ENCODE assay signal across 8 mouse cellular contexts in genomic region chr16:91352084-91352562, GRCm38 (mm10). TPM values are rescaled to one million over a fixed set of nuclear protein-coding genes. Genes with fewer than 3 reads are reported as not detected.
DNase-seq lines count a peak whose midpoint lies in the region; ATAC-seq and TF ChIP-seq lines count a peak whose summit lies in the region.

No protein-coding gene starts in this region.

- no peak overlapping the region for H3K9ac ChIP-seq in neural tube, embryonic 15.5 days (replicated peaks)
- H3K9ac ChIP-seq in intestine, embryonic 16.5 days (ENCODE audit: low read depth, low read length) = no peak overlapping the region
- H3K9ac ChIP-seq in limb, embryonic 14.5 days (ENCODE audit: low read depth, low read length, severe bottlenecking) = no peak overlapping the region
- no peak overlapping the region for H3K9ac ChIP-seq in stomach, postnatal 0 days (ENCODE audit: low read length)

- H3K27ac ChIP-seq in neural tube, embryonic 15.5 days (replicated peaks) = no peak overlapping the region
- no peak overlapping the region for H3K27ac ChIP-seq in intestine, embryonic 16.5 days (ENCODE audit: low read length)
- H3K27ac ChIP-seq in limb, embryonic 14.5 days (replicated peaks; ENCODE audit: low read depth, low read length) = no peak overlapping the region
- no peak overlapping the region for H3K27ac ChIP-seq in stomach, postnatal 0 days (replicated peaks)

- no peaks in the 10 kb centered on the region for H3K36me3 ChIP-seq in neural tube, embryonic 15.5 days
- H3K36me3 ChIP-seq in intestine, embryonic 16.5 days (ENCODE audit: control insufficient read depth, insufficient read depth, low read length) = no peaks in the 10 kb centered on the region
- H3K36me3 ChIP-seq in limb, embryonic 14.5 days (ENCODE audit: control insufficient read depth, insufficient read depth, low read length) = no peaks in the 10 kb centered on the region
- no peaks in the 10 kb centered on the region for H3K36me3 ChIP-seq in stomach, postnatal 0 days (ENCODE audit: control insufficient read depth, insufficient read depth, low read length)

- TF ChIP-seq EP300 in stomach, postnatal 0 days (optimal IDR thresholded peaks at IDR 0.05) = no peak

- TF ChIP-seq POLR2A in limb, embryonic 14.5 days (IDR thresholded peaks at IDR 0.05; ENCODE audit: borderline replicate concordance, extremely low read depth, insufficient read depth, insufficient read length) = no peak

- H3K4me1 ChIP-seq in neural tube, embryonic 15.5 days = peaks cover 13% of the 10 kb centered on the region
- H3K4me1 ChIP-seq in intestine, embryonic 16.5 days (ENCODE audit: control insufficient read depth, insufficient read depth, low read length) = no peaks in the 10 kb centered on the region
- no peaks in the 10 kb centered on the region for H3K4me1 ChIP-seq in limb, embryonic 14.5 days (ENCODE audit: control insufficient read depth, insufficient read depth, low read length)
- no peaks in the 10 kb centered on the region for H3K4me1 ChIP-seq in stomach, postnatal 0 days (replicated peaks; ENCODE audit: control insufficient read depth, insufficient read depth)

- H3K9me3 ChIP-seq in neural tube, embryonic 15.5 days (replicated peaks) = no peaks in the 10 kb centered on the region
- no peaks in the 10 kb centered on the region for H3K9me3 ChIP-seq in intestine, embryonic 16.5 days (ENCODE audit: control insufficient read depth, low read length)
- H3K9me3 ChIP-seq in limb, embryonic 14.5 days (ENCODE audit: control insufficient read depth, low read length) = no peaks in the 10 kb centered on the region
- H3K9me3 ChIP-seq in stomach, postnatal 0 days (ENCODE audit: control insufficient read depth, low read length) = no peaks in the 10 kb centered on the region

- no peak for ATAC-seq in neural tube, embryonic 15.5 days (ENCODE audit: low FRiP score)
- peak; percentile 27; the same call in 1 of the 2 replicates for ATAC-seq in intestine, embryonic 16.5 days
- no peak for ATAC-seq in limb, embryonic 14.5 days (ENCODE audit: low FRiP score, low read depth)
- ATAC-seq in monocyte, adult 5-6 weeks (replicated peaks; ENCODE audit: insufficient number of reproducible peaks, low FRiP score, low TSS enrichment, poor library complexity, severe bottlenecking) = 0 out of 2 replicates have a peak, but pooled peaks have one; percentile 3
- ATAC-seq in stomach, postnatal 0 days (ENCODE audit: low FRiP score, low TSS enrichment) = peak; percentile 31

- H3K4me3 ChIP-seq in neural tube, embryonic 15.5 days (replicated peaks) = no peak overlapping the region
- H3K4me3 ChIP-seq in intestine, embryonic 16.5 days (ENCODE audit: low read length) = no peak overlapping the region
- H3K4me3 ChIP-seq in limb, embryonic 14.5 days (replicated peaks; ENCODE audit: low read length) = no peak overlapping the region
- H3K4me3 ChIP-seq in stomach, postnatal 0 days (ENCODE audit: low read depth, low read length) = no peak overlapping the region

- peaks cover 59% of the 10 kb centered on the region for H3K27me3 ChIP-seq in neural tube, embryonic 15.5 days (replicated peaks)
- H3K27me3 ChIP-seq in intestine, embryonic 16.5 days (replicated peaks; ENCODE audit: control insufficient read depth, insufficient read depth, low read length) = no peaks in the 10 kb centered on the region
- H3K27me3 ChIP-seq in limb, embryonic 14.5 days (ENCODE audit: control insufficient read depth, insufficient read depth, low read length) = peaks cover 9% of the 10 kb centered on the region; the same call in 1 of the 2 replicates
- no peaks in the 10 kb centered on the region for H3K27me3 ChIP-seq in stomach, postnatal 0 days (ENCODE audit: control insufficient read depth, insufficient read depth, low read length)

- peak; percentile 91 for TF ChIP-seq CTCF in stomach, postnatal 0 days (IDR thresholded peaks at IDR 0.05; ENCODE audit: low read depth)

- DNase-seq in neural tube, embryonic 10.5 days (ENCODE audit: extremely low spot score, low spot score) = peak; percentile 85
- peak; percentile 85 for DNase-seq in cerebellum, adult 8-10 months
- DNase-seq in frontal cortex, adult 2 months (ENCODE audit: extremely low spot score in 1 of 2, low spot score in 1 of 2) = peak; percentile 53 to 94
- DNase-seq in limb, embryonic 14.5 days (ENCODE audit: low spot score) = peak; percentile 53
- DNase-seq in stomach, postnatal 0 days (ENCODE audit: low spot score) = peak; percentile 68

- H3K4me2 ChIP-seq in neural tube, embryonic 15.5 days = no peak overlapping the region
- no peak overlapping the region for H3K4me2 ChIP-seq in intestine, embryonic 16.5 days (ENCODE audit: low read depth, low read length)
- no peak overlapping the region for H3K4me2 ChIP-seq in limb, embryonic 14.5 days (replicated peaks; ENCODE audit: low read depth, low read length, severe bottlenecking)
- no peak overlapping the region for H3K4me2 ChIP-seq in stomach, postnatal 0 days (replicated peaks; ENCODE audit: low read depth)

- WGBS in neural tube, embryonic 15.5 days = 2% methylated on average over 7 of the region's 7 CpGs
- WGBS in intestine, embryonic 16.5 days = 4% methylated on average over 7 of the region's 7 CpGs
- WGBS in limb, embryonic 14.5 days = 11% methylated on average over 7 of the region's 7 CpGs
- under 1% methylated on average over 7 of the region's 7 CpGs for WGBS in stomach, postnatal 0 days

RNA-seq across cellular contexts. Expression of gene Ifnar2, which starts 20.5 kb away (rescaled TPM):
- polyA plus RNA-seq in neural tube, embryonic 15.5 days (2015; fragmentation: Nextera tagmentation; extraction: Ambion mirVana) = 42.3 and 45.8 TPM in 2 replicates
- polyA plus RNA-seq in frontal cortex, adult 2 months (2012; rRNA removed) = 33.8 and 36.4 TPM in 2 replicates
- 45.1 and 45.7 TPM in 2 replicates for polyA plus RNA-seq in intestine, embryonic 16.5 days (2015; fragmentation: Nextera tagmentation; extraction: Ambion mirVana)
- 36.2 and 38.7 TPM in 2 replicates for polyA plus RNA-seq in limb, embryonic 14.5 days (2012; rRNA removed)
- polyA plus RNA-seq in limb, embryonic 14.5 days (2014; fragmentation: Nextera tagmentation; extraction: Ambion mirVana) = 59.7 and 64.8 TPM in 2 replicates
- total RNA-seq in monocyte, adult 5-6 weeks (2017) = 188 to 243 TPM (median 214 TPM) in 3 replicates
- polyA plus RNA-seq in stomach, postnatal 0 days (2015; fragmentation: Nextera tagmentation; extraction: Ambion mirVana) = 29.4 and 33.4 TPM in 2 replicates

RNA-seq across cellular contexts. Expression of gene Gm21970, which starts 39.4 kb away (rescaled TPM):
- polyA plus RNA-seq in neural tube, embryonic 15.5 days (2015; fragmentation: Nextera tagmentation; extraction: Ambion mirVana) = not detected in 2 replicates
- not detected in 2 replicates for polyA plus RNA-seq in frontal cortex, adult 2 months (2012; rRNA removed)
- polyA plus RNA-seq in intestine, embryonic 16.5 days (2015; fragmentation: Nextera tagmentation; extraction: Ambion mirVana) = not detected in 2 replicates
- polyA plus RNA-seq in limb, embryonic 14.5 days (2012; rRNA removed) = not detected in 2 replicates
- not detected in 2 replicates for polyA plus RNA-seq in limb, embryonic 14.5 days (2014; fragmentation: Nextera tagmentation; extraction: Ambion mirVana)
- not detected in 3 replicates for total RNA-seq in monocyte, adult 5-6 weeks (2017)
- not detected in 2 replicates for polyA plus RNA-seq in stomach, postnatal 0 days (2015; fragmentation: Nextera tagmentation; extraction: Ambion mirVana)

RNA-seq across cellular contexts. Expression of gene Il10rb, which starts 53.8 kb away (rescaled TPM):
- polyA plus RNA-seq in neural tube, embryonic 15.5 days (2015; fragmentation: Nextera tagmentation; extraction: Ambion mirVana) = 14.4 and 26.5 TPM in 2 replicates
- polyA plus RNA-seq in frontal cortex, adult 2 months (2012; rRNA removed) = 11.1 and 14.8 TPM in 2 replicates
- 103 and 120 TPM in 2 replicates for polyA plus RNA-seq in intestine, embryonic 16.5 days (2015; fragmentation: Nextera tagmentation; extraction: Ambion mirVana)
- 15.6 and 16.5 TPM in 2 replicates for polyA plus RNA-seq in limb, embryonic 14.5 days (2012; rRNA removed)
- 23.5 and 24.3 TPM in 2 replicates for polyA plus RNA-seq in limb, embryonic 14.5 days (2014; fragmentation: Nextera tagmentation; extraction: Ambion mirVana)
- total RNA-seq in monocyte, adult 5-6 weeks (2017) = 86.7 to 144 TPM (median 102 TPM) in 3 replicates
- polyA plus RNA-seq in stomach, postnatal 0 days (2015; fragmentation: Nextera tagmentation; extraction: Ambion mirVana) = 52.3 and 55.4 TPM in 2 replicates

Comparison
In these comparisons a context has a peak if more than half of its experiments do, and no peak if none do; other contexts are left out.
1. ATAC-seq: peak in intestine, embryonic 16.5 days (single experiment), monocyte, adult 5-6 weeks (single experiment) and stomach, postnatal 0 days (single experiment); none in neural tube, embryonic 15.5 days (single experiment) and limb, embryonic 14.5 days (single experiment).
2. Peak in every context shown above with its lines, with median percentiles within 50 percentile points of each other: DNase-seq.